Mouse (Mus musculus) spleen, postnatal 10 days (tissue): Measurements from ENCODE around the gene Acads.
"Not testable (repeated sequence)": the region's sequence is repeated elsewhere in the genome, so short reads cannot be mapped to it uniquely, and the experiment has no call there.

Source experiments
- DNase-seq, 2 experiments: peaks; one replicate each; pipeline ENCODE4 v3.0.0; 2021 to 2022; ENCODE audit warnings: low spot score in 2 of 2

The Acads gene

GRCm38 (mm10) chr5:115118961-115119570 lies at the start of gene Acads:
Gene Acads (minus strand): TSS chr5:115119346.
- peak; percentile 89 to 90 for DNase-seq

GRCm38 (mm10) chr5:115167396-115167795 lies 48.2 kb upstream of the Acads start:
- peak in 1 of 2 experiments; percentile 78 for DNase-seq

- no peak for DNase-seq
Observed at GRCm38 (mm10) chr5:115166815-115167194, 47.7 kb upstream of the Acads start.

- DNase-seq: peak in 1 of 2 experiments; percentile 52
Observed at GRCm38 (mm10) chr5:115165895-115166814, 47.0 kb upstream of the Acads start.

DNA sequence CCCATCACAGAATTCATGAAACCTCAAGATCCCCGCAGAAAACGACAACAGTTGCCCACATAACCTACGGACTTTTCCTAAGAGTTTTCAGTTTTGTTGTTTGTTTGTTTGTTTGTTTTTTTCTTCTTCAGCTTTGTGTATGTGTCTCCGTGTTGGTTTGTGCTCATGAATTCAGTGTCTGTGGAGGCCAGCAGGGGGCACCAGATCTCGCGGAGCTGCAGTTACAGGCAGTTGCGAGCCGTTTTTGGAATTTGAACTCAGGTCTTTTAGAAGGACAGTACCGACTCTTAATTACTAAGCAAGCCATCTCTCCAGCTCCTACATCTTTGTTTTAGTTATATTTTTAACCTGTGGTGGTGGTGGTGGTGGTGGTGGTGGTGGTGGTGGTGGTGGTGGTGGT lies 46.2 kb upstream of the Acads start:
- DNase-seq: peak in 1 of 2 experiments; percentile 58

- DNase-seq: not testable (repeated sequence)
Observed at GRCm38 (mm10) chr5:115164446-115164845, 45.3 kb upstream of the Acads start.

GRCm38 (mm10) chr5:115163563-115163962 lies 44.4 kb upstream of the Acads start:
- DNase-seq: peak in 1 of 2 experiments; percentile 71

DNA sequence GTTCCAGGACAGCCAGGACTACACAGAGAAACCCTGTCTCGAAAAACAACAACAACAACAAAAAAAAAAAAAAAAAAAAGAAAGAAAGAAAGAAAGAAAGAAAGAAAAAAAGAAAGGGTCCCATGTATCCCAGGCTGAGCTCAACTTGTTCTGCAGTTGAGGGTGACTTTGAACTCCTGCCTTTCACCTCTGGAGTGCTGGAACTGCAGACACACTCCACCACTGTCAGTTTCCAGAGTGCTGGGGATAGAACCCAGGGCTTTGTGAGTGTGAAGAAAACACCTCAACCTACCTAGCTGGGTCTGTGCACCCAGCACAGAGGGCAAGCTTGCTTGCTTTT lies 42.8 kb upstream of the Acads start:
- DNase-seq: not testable (repeated sequence)

- DNase-seq: no peak
Observed at GRCm38 (mm10) chr5:115161064-115161939, 42.2 kb upstream of the Acads start.

- no peak for DNase-seq
Observed at GRCm38 (mm10) chr5:115160655-115161054, 41.5 kb upstream of the Acads start.

DNA sequence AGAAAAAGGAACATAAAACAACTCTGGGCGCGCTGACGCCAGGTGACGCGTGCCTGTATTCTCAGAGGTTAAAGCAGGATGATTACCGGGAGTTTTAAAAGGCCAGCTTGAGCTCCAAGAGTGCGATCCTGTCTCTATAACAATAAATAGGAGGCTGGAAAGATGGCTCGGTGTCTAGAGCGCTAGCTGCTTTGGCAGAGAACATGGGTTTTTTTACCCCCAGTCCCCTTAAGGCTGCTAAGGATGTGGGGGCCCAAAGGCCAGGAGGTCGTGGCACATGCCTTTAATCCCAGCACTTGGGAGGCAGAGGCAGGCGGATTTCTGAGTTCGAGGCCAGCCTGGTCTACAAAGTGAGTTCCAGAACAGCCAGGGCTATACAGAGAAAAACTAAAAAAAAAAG lies 40.0 kb upstream of the Acads start:
- DNase-seq: no peak

DNA sequence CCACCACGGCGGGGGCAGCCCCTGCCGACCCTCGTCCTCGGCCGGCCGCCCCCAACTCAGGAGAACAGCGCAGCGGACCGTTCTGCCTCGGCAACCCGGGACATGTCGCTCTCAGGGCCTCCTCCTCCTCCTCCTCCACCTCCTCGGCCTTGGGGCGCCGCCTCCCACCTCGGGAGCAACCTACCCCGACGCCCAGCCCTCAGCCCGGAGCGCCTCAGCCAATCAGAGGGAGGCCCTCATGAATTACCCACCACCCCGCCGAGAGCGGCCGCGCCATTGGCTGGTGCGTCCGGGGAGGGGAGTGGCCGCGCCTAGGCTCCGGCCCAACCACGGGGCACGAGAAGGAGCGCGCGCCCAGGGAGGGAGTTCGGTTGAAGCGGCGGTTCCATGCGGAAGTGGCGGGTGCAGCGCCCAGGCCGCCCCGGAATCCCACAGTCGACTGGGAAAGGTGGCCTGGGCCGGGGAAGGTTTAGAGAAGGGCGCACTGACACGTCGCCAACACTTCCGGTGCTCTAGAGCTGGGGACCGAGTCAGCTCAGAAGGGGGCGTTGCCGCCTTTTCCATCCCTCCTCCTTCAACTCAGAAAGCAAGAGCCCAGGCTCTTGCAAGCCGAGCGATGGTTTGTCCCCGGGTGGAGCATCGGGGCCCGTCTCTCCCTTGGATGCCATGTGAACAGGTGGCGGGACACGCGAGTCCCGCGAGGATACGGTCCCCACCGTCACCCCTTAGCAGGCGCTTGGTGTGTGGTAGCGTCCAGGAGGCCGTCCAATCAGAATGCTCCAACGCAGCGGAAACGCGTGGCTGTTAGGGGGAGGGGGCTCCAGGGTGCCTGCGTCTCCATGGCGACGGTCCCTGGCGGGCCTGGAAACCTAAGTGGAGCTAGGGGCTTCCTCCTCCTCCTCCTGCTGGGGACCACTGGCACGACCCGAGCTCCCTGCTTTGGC lies 39.2 kb upstream of the Acads start, which contains the start of gene Mlec:
TSS of gene Mlec (minus strand) at position 140 of the 944 bp plus-strand sequence.
- peak; percentile 98 for DNase-seq

DNA sequence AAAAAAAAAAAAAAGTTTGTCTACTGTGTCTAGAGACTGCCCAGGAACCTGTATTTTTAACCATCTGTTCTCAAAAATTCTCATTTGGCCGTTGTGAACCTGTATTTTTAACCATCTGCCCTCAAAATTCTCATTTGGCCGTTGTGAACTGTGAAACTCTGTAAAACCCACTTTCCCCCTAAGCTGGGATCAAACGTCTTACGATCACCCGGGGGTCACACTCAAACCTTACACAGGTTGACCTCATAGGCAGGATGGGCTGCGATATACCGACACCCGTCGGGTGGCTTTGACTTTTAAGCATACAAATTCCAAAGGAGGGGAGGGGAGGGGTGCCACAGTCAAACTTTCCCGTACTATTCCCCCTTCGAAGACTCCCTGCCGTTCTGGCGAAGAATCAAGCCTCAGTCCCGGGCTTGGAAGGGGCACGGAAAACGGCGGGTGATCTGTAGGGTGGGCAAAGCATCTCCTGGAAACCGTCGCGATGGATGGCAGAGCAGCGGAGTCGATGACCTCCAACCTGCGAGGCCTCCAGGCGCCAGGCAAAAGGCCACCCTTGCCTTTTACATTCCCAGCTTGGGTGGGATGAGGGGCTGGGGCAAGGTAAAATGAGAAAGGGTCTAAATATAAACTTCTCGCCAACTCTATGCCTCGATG lies 37.9 kb upstream of the Acads start:
- peak; percentile 43 to 54 for DNase-seq

DNA sequence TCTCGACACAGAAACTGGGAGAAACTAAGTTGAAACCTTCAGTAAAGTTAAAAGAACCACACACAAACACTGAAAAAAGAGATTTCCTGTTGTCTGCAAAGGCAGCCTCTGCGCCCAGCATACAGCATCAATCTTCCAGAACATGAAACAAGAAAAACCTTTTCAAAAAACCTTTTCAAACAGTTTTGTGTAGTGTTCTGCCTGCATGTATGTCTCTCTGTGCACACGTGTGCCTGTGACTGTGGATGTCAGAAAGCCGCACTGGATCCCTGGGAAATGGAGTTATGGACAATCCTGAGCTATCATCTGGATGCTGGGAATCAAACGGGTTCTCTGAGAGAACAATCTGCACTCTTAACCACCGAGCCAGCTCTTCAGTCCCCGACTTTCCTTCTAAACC lies 37.3 kb upstream of the Acads start:
- no peak for DNase-seq

DNA sequence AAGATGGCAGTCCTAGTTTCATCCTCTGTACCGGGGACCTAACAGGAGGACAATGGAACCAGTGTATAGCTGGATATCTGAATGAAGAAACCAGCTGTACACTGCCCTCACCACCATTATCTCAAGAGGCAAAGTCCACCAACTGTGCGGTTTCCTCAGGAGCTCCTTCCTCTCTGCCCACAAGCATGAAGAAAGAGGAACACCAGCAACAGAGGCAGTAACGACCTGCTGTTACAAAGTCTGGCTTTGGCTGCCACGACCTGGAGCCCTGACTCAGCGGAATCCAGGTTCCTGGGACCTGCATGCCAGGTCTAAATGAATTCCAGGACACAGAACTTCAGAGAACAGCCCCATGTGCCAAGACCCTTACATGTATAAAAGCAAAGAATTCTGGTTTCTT lies 36.7 kb upstream of the Acads start:
- DNase-seq: peak in 1 of 2 experiments; percentile 52

DNA sequence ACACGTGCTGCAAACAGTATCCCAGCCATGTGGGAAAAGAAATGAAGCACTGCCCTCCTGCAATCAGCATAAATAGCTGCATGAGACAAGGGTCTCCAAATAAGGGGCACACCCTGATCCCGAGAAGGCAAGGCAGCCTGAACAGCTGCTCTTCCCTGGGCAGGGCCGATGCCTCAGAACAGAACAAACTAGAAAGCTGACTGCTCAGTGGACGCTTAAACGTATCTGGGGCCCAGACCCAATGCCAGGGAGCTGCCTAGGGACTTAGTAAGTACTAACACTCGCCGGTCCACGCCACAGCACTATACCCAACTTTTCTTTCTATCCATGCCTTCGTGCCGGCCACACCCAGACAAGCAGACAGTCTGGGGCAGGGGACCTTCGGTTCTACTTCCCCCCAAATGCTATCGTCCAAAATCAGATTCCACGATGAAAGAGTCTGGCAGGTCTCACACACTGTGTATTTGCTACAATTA lies 36.0 kb upstream of the Acads start:
- no peak for DNase-seq

DNA sequence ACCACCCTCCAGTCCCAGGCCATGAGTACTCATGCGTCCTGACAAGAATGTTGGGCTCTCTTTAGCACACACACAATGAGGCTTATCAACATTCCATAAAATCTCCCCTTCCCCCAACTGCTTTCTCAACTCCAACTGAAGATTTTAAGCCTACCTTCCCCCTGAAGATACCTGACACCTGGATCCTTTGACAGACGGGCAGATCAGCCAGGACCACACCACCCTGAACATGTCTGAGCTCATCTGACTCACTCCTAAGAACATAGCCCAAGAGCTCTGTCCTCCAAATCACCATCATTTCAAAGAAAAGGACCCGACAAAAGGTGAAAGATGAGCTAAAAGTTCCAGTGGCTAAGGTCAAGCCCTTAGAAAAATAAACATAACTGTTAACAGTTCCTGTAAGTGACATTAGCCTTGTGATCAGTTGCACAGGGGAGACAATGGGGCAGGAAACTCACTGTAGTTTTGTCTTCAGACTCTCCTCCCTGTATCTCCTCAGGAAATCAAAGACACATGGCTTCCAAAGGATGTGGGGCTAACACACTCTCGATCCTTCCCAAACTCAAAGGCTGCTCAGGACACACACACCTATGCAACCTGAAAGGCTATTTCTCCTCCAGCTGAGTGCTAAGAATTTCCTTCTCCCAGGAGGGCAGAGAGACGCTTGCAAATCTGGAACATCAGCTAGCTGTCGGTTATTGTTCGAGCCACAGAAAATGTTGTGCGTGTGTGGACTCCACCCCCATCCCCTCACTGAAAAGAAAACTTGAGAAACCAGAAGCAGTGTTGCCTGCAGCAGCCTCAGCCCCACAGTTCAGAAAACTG lies 33.2 kb upstream of the Acads start:
- no peak for DNase-seq

DNA sequence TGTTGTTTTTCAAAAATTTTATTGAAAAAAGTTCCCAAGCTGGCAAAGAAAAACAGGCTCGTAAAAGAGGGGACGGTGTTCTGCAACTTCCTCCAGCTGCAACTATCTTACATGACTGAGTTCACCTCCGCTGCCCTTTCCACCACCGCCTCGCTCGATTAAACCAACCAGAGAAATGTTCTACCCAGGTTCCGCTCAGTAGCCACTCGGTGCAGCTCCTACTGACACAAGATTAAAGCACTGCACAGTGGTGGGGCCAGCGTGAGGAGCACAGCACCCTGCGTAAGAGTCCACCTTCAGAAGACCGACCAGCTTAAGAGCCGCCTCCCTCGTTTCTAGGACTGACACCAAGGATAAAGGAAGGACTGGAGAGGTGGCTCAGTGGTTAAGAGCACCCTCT lies 32.3 kb upstream of the Acads start:
- peak in 1 of 2 experiments; percentile 44 for DNase-seq

DNA sequence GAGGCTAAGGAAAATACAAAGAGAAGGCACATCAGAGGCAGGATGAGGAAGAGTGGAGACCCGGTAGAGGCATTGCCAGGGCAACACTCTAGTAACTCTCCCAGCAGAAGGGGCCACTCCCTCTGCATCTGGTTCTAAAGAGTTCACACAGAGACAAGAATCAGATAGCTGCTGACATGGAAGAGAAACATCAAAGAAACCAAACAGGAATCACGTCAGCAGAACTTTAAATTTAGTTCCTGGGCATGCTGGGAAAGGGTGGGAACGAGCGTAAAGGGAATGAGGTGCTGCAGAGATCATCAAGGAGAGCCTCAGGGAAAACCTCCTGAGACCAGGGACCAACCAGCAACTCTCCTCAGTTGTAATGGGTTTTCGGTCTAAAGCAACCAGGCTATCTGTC lies 31.8 kb upstream of the Acads start:
- DNase-seq: no peak
